Mouse (Mus musculus) CH12.LX (cell line): ENCODE measurements around the gene Trpm3. TPM values are rescaled to one million over a fixed set of nuclear protein-coding genes. Genes with fewer than 3 reads are reported as not detected.

Experiments
- DNase-seq: peaks from one replicate; pipeline ENCODE4 v3.0.0-alpha.2; 2013; ENCODE audit errors: extremely low read depth
- H3K27ac ChIP-seq: 2 replicates; pipeline ENCODE4 v1.5.1; 2012; ENCODE audit warnings: low read depth, mild to moderate bottlenecking, control low read depth, moderate library complexity; ENCODE audit not compliant: insufficient read depth
- H3K27me3 ChIP-seq: replicated peaks from 2 replicates; pipeline ENCODE3; 2012; ENCODE audit warnings: inconsistent platforms
- H3K36me3 ChIP-seq, 2 experiments: replicated peaks in 1 of 2; 2 replicates each; pipeline versions ENCODE3 to v1.6.1; 2012; ENCODE audit warnings: inconsistent platforms in 1 of 2, low read length in 1 of 2, mild to moderate bottlenecking in 1 of 2, mixed read lengths in 1 of 2, moderate library complexity in 1 of 2; ENCODE audit not compliant: control insufficient read depth in 1 of 2, insufficient read depth in 1 of 2
- H3K4me1 ChIP-seq, 2 experiments: 2 replicates each; pipeline ENCODE4 v1.6.1; 2012; ENCODE audit warnings: inconsistent platforms in 1 of 2, moderate library complexity in 1 of 2; ENCODE audit not compliant: insufficient read depth in 2 of 2, control insufficient read depth in 1 of 2
- H3K4me2 ChIP-seq: 2 replicates; pipeline ENCODE4 v1.6.1; 2012; ENCODE audit warnings: low read depth, mild to moderate bottlenecking, control low read depth; ENCODE audit not compliant: poor library complexity, insufficient read depth, severe bottlenecking
- H3K4me3 ChIP-seq, 3 experiments: fragments of 150-350 bp in 1 of 3; sonication (generic) in 1 of 3; replicated peaks in 1 of 3; 2 replicates each; pipeline versions ENCODE3 to v1.5.1; 2011 to 2012; ENCODE audit warnings: low read depth in 2 of 3, low read length in 2 of 3, mild to moderate bottlenecking in 2 of 3, moderate library complexity in 2 of 3, control low read depth in 1 of 3, improper control_type of control experiment in 1 of 3, inconsistent platforms in 1 of 3, mixed read lengths in 1 of 3; ENCODE audit not compliant: poor library complexity in 1 of 3
- H3K79me2 ChIP-seq: replicated peaks from 2 replicates; pipeline ENCODE4 v1.6.1; 2012; ENCODE audit warnings: mild to moderate bottlenecking, moderate library complexity; ENCODE audit not compliant: control insufficient read depth, poor library complexity, insufficient read depth, severe bottlenecking; ENCODE audit errors: extremely low read depth
- H3K9ac ChIP-seq: 2 replicates; pipeline ENCODE4 v1.6.1; 2012; ENCODE audit warnings: low read depth, mild to moderate bottlenecking, control low read depth, moderate library complexity; ENCODE audit not compliant: insufficient read depth
- H3K9me3 ChIP-seq: replicated peaks from 2 replicates; pipeline ENCODE3; 2012; ENCODE audit warnings: low read length, inconsistent platforms, mixed read lengths
- BHLHE40 ChIP-seq: IDR thresholded peaks from 2 replicates; pipeline ENCODE4 v1.6.1; 2011; ENCODE audit warnings: mild to moderate bottlenecking, low read depth, low read length, improper control_type of control experiment
- CTCF ChIP-seq, 2 experiments: IDR thresholded peaks in 1 of 2; conservative IDR thresholded peaks in 1 of 2; 2 replicates each; pipeline ENCODE4 v1.5.1; 2011 to 2012; ENCODE audit warnings: low read depth in 2 of 2, low read length in 2 of 2, improper control_type of control experiment in 1 of 2, inconsistent platforms in 1 of 2, mild to moderate bottlenecking in 1 of 2, moderate library complexity in 1 of 2
- ELF1 ChIP-seq: IDR thresholded peaks from 2 replicates; pipeline ENCODE4 v1.6.1; 2014; ENCODE audit warnings: low read depth, mild to moderate bottlenecking, inconsistent platforms, low read length, improper control_type of control experiment
- ETS1 ChIP-seq: conservative IDR thresholded peaks from 2 replicates; pipeline ENCODE4 v1.6.1; 2012; ENCODE audit warnings: low read depth, mild to moderate bottlenecking, inconsistent platforms, low read length, improper control_type of control experiment, moderate library complexity
- GABPA ChIP-seq: IDR thresholded peaks from 2 replicates; pipeline ENCODE4 v1.6.1; 2012; ENCODE audit warnings: low read depth, low read length, improper control_type of control experiment, inconsistent platforms; ENCODE audit not compliant: insufficient replicate concordance
- HCFC1 ChIP-seq: IDR thresholded peaks from 2 replicates; pipeline ENCODE4 v1.6.1; 2012; ENCODE audit warnings: low read depth, mild to moderate bottlenecking, inconsistent platforms, low read length, improper control_type of control experiment
- JUND ChIP-seq: conservative IDR thresholded peaks from 2 replicates; pipeline ENCODE4 v1.6.1; 2011; ENCODE audit warnings: low read depth, low read length, improper control_type of control experiment
- KAT2A ChIP-seq: IDR thresholded peaks from 2 replicates; pipeline ENCODE4 v1.6.1; 2012; ENCODE audit warnings: low read length, improper control_type of control experiment, inconsistent platforms; ENCODE audit not compliant: insufficient replicate concordance
- MAFK ChIP-seq: IDR thresholded peaks from 2 replicates; pipeline ENCODE4 v1.6.1; 2011; ENCODE audit warnings: low read length, improper control_type of control experiment; ENCODE audit not compliant: insufficient replicate concordance
- MAX ChIP-seq: IDR thresholded peaks from 2 replicates; pipeline ENCODE4 v1.6.1; 2011; ENCODE audit warnings: low read length, improper control_type of control experiment
- MEF2A ChIP-seq: IDR thresholded peaks from 2 replicates; pipeline ENCODE4 v1.6.1; 2014; ENCODE audit warnings: low read depth, mild to moderate bottlenecking, inconsistent platforms, low read length, improper control_type of control experiment, borderline replicate concordance
- MYC ChIP-seq: IDR thresholded peaks from 2 replicates; pipeline ENCODE4 v1.6.1; 2011; ENCODE audit warnings: low read depth, mild to moderate bottlenecking, improper control_type of control experiment, low read length
- NELFE ChIP-seq: IDR thresholded peaks from 2 replicates; pipeline ENCODE4 v1.6.1; 2011; ENCODE audit warnings: low read depth, low read length, improper control_type of control experiment
- NRF1 ChIP-seq: IDR thresholded peaks from 2 replicates; pipeline ENCODE4 v1.6.1; 2014; ENCODE audit warnings: low read depth, mild to moderate bottlenecking, inconsistent platforms, low read length, improper control_type of control experiment, moderate library complexity
- PAX5 ChIP-seq: IDR thresholded peaks from 2 replicates; pipeline ENCODE4 v1.6.1; 2012; ENCODE audit warnings: low read length, inconsistent platforms, mixed read lengths
- POLR2A ChIP-seq: IDR thresholded peaks from 2 replicates; pipeline ENCODE4 v1.6.1; 2011; ENCODE audit warnings: low read depth, mild to moderate bottlenecking, improper control_type of control experiment, low read length
- RAD21 ChIP-seq: IDR thresholded peaks from 2 replicates; pipeline ENCODE4 v1.6.1; 2011; ENCODE audit warnings: low read depth, mild to moderate bottlenecking, low read length, improper control_type of control experiment, moderate library complexity
- RCOR1 ChIP-seq: conservative IDR thresholded peaks from 2 replicates; pipeline ENCODE4 v1.6.1; 2012; ENCODE audit warnings: low read depth, mild to moderate bottlenecking, inconsistent platforms, low read length, improper control_type of control experiment
- USF1 ChIP-seq: IDR thresholded peaks from 2 replicates; pipeline ENCODE4 v1.6.1; 2014; ENCODE audit warnings: low read depth, mild to moderate bottlenecking, inconsistent platforms, low read length, improper control_type of control experiment
- ZKSCAN1 ChIP-seq: IDR thresholded peaks from 2 replicates; pipeline ENCODE4 v1.6.1; 2012; ENCODE audit warnings: low read depth, inconsistent platforms, low read length, improper control_type of control experiment, borderline replicate concordance
- ZNF384 ChIP-seq: IDR thresholded peaks from 2 replicates; pipeline ENCODE4 v1.6.1; 2012; ENCODE audit warnings: low read depth, low read length, improper control_type of control experiment, inconsistent platforms
- dilution Hi-C: fragments of 300-500 bp; cut with MboI; formaldehyde crosslinking; loops from 2 replicates; pipeline ENCODE4 v1.14.3; 2020; ENCODE audit warnings: low sequenced_read_pairs; ENCODE audit not compliant: extremely low pct_unique_long_range_greater_than_20kb, extremely low pct_ligation_motif_present
- in situ Hi-C: fragments of 300-500 bp; cut with MboI; formaldehyde crosslinking; loops from 3 replicates; pipeline ENCODE4 v1.14.3; 2019; ENCODE audit warnings: low sequenced_read_pairs, low pct_ligation_motif_present, low pct_unique_long_range_greater_than_20kb, mixed read lengths
- polyA plus RNA-seq: library from polyadenylated mRNA; unstranded; fragments of >175 nt; gene quantifications from 2 replicates; pipeline ENCODE4 v1.2.1, GENCODE M21; 2012; ENCODE audit warnings: low read depth; ENCODE audit not compliant: insufficient read length
- total RNA-seq, 2 experiments: library from RNA; depleted of rRNA; stranded (reverse); fragments of 300-350 nt in 1 of 2; fragments of >200 nt in 1 of 2; gene quantifications; 2 replicates each; pipeline ENCODE4 v1.2.3; 2012 to 2014

Gene Trpm3
- total and polyA plus RNA-seq, 3 experiments: 0.01 TPM; not detected in 2

- no peak overlapping the region for H3K9ac ChIP-seq
- H3K79me2 ChIP-seq: no peaks in the 10 kb centered on the region
- dilution Hi-C loops: no loop called here
- H3K36me3 ChIP-seq: no peaks in the 10 kb centered on the region
- no peaks in the 10 kb centered on the region for H3K9me3 ChIP-seq
- H3K4me3 ChIP-seq: no peak overlapping the region
- H3K4me1 ChIP-seq: peaks cover 0 to 2% of the 10 kb centered on the region in 2 experiments; a peak in 1 of 4 replicates
- H3K27me3 ChIP-seq: no peaks in the 10 kb centered on the region
- in situ Hi-C loops: no loop called here
- no peak overlapping the region for H3K27ac ChIP-seq
- no peak for DNase-seq
- TF ChIP-seq CTCF (conservative IDR thresholded peaks at IDR 0.05 in 1 of 2, IDR thresholded peaks at IDR 0.05 in 1 of 2; ENCODE audit: low read depth in 2 of 2, low read length in 2 of 2): no peak
- no peak for TF ChIP-seq ETS1
- TF ChIP-seq NELFE: no peak
- no peak for TF ChIP-seq NRF1
- TF ChIP-seq USF1: no peak
- TF ChIP-seq, all 38 proteins: peak for 0
- no peak overlapping the region for H3K4me2 ChIP-seq
Measured at GRCm38 (mm10) chr19:22973294-22973693, 834.4 kb downstream of the Trpm3 start.

GRCm38 (mm10) chr19:22973727-22974126 lies 834.9 kb downstream of the Trpm3 start:
- Histone ChIP-seq H3K4me3 (no peak overlapping the region), H3K27me3 (no peaks in the 10 kb centered on the region), H3K27ac (no peak overlapping the region), H3K4me2 (no peak overlapping the region), H3K79me2 (no peaks in the 10 kb centered on the region), H3K9ac (no peak overlapping the region), H3K36me3 (no peaks in the 10 kb centered on the region), H3K4me1 (peaks cover 3 to 5% of the 10 kb centered on the region in 2 experiments; a peak in 3 of 4 replicates), H3K9me3 (no peaks in the 10 kb centered on the region)
- TF ChIP-seq JUND (no peak), POLR2A (no peak), ZNF384 (no peak), RCOR1 (no peak), MYC (no peak), HCFC1 (no peak), MAFK (no peak), BHLHE40 (no peak), ZKSCAN1 (no peak), ELF1 (no peak), MEF2A (no peak), RAD21 (no peak), KAT2A (no peak), ETS1 (no peak), PAX5 (no peak), CTCF (conservative IDR thresholded peaks at IDR 0.05 in 1 of 2, IDR thresholded peaks at IDR 0.05 in 1 of 2; ENCODE audit: low read depth in 2 of 2, low read length in 2 of 2) (no peak), MAX (no peak), GABPA (no peak)
- in situ Hi-C loops (no loop called here), dilution Hi-C loops (no loop called here)
- no peak for DNase-seq
